Mouse (Mus musculus): ENCODE measurements around the gene Olfr319.
"Not testable (repeated sequence)": the region's sequence is repeated elsewhere in the genome, so short reads cannot be mapped to it uniquely, and the experiment has no call there.

- TF ChIP-seq GATA1 (IDR thresholded peaks at IDR 0.05; ENCODE audit: borderline replicate concordance, low read length); FLI1 (IDR thresholded peaks at IDR 0.05; ENCODE audit: low read length): not testable (repeated sequence)
Observed at GRCm38 (mm10) chr11:58717723-58718122, 18.8 kb downstream of the Olfr319 start.
